Mouse (Mus musculus): ENCODE data around the gene Mybl2. TPM values are rescaled to one million over a fixed set of nuclear protein-coding genes. Genes with fewer than 3 reads are reported as not detected.

Gene Mybl2
- total RNA-seq, 4 experiments from 2014 or later, result 1.0 to 2.8 (median 1.8) TPM

GRCm38 (mm10) chr2:163071590-163071989 lies 17.1 kb downstream of the Mybl2 start:
- DNase-seq (ENCODE audit: low spot score in 2 of 2), result no peak

GRCm38 (mm10) chr2:163073023-163073757 lies 18.7 kb downstream of the Mybl2 start:
- no peak for DNase-seq (ENCODE audit: low spot score in 2 of 2)

DNA sequence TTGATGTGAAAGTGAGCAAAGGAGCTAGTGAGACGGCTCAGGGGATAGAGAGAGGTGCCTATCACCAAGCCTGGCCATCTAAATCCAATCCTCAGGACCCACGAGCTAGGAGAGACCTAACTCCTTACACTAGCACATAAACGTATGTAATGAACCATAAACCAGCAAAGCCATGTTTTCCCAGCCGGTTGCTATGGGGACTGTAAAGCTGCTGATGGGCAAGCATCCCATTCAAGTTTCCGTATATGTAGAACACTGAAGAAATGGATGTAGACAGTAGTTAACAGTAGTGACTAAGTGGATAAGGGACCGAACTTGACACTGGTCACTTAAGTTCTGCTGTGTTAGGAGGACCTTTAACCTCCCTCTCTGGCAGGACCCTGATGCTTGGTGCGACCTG lies 19.5 kb downstream of the Mybl2 start:
- no peak for DNase-seq (ENCODE audit: low spot score in 2 of 2)

GRCm38 (mm10) chr2:163074808-163075207 lies 20.3 kb downstream of the Mybl2 start:
- no peak for DNase-seq (ENCODE audit: low spot score in 2 of 2)

DNA sequence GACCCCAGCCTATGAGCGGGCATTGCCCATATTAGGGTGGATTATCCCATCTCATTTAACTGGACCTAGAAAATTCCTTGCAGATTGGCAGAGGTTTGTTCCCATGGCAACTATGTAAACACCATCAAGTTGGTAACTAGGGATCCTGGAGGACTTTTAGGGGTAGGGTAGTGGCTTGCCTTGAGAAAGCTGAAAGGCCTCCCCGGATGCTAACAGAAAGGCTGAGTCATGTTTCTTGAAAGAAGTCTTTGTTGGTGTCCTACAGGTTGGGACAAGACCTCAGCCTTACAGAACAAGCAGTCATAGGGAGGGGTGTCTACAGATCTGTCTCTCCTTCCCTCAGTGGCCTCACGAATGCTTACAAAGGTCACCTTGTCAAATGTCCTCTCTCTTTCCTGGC lies 20.7 kb downstream of the Mybl2 start:
- DNase-seq (ENCODE audit: low spot score in 2 of 2), result no peak

GRCm38 (mm10) chr2:163079041-163079440 lies 24.6 kb downstream of the Mybl2 start:
- no peak for DNase-seq (ENCODE audit: low spot score in 2 of 2)

DNA sequence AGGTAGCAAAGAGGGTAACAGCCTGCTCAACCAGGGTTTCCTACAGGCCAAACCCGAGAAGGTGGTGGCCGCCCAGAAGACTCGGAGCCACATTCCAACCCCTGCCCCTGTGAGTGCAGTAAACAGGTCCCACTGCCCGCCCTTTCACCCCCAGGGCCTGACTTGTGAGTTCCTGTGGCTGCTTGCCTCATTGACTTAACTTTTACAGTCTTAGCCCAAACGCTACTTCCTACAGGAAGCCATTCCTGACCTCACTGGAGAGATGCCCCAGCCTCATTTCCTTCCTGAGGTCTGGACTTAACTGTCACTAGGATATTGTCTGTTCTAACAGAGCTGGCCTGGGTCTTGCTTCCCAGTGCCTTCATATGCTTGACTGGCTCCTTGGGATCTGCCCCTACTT lies 28.1 kb downstream of the Mybl2 start:
- DNase-seq (ENCODE audit: low spot score in 2 of 2), result no peak

DNA sequence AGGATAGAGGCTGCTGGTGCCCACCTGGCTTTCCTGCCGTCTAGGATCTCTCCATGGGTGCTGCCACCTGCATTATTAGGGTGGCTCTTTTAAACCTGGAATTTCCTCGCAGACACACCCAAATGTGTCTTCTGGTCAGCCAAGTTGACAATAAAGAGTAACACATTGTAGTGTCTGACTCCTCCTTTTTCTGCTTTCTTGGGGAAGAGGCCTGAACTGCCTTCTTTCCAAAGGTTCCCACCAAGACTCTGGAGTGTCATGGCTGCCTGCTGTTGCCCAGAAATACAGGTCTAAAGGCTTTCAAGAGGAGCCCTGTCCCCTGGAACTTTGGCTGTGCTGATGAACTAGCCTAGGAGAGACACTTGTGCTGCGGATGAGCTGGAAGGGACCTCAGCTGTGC lies 30.0 kb downstream of the Mybl2 start:
- DNase-seq (ENCODE audit: low spot score in 2 of 2), result no peak

DNA sequence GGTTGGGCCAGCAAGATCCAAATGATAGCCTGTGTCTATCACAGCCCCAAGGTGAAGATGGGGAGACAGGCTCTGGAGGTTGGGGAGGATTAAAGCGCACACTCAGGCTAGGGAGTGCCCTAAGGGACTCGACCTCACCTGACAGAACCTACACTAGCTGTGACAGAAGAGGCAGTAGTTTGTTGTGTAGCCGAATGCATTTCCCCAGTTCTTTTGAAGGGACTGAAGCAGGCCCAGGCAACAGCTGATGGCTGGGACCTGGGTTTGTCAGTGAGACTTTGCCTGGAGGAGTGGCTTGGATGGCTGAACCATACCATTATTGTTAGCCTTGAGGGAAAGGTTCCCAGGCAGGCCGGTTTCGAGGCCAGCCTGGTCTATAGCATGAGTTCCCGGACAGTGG lies 30.6 kb downstream of the Mybl2 start:
- DNase-seq (ENCODE audit: low spot score in 2 of 2), result no peak

GRCm38 (mm10) chr2:163086561-163086960 lies 32.1 kb downstream of the Mybl2 start:
- DNase-seq (ENCODE audit: low spot score in 2 of 2), result no peak

DNA sequence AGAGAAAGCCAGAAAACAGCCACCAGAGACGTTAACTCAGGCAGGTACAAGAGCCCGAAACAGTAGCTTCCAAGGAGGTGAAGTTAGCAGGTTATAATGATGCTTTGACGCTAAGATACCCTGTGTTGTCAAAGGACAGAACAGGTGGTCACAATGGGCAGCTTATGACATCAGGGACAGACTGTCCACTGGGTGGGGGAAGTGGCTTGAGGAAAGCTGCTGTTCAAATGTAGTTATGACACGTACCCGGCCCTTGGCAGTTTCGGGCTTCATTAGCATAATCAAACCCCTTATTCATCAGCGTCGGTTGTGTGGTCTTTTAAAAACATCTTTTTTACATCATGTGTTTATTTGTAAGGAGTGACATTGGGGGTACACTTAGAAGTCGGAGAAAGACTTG lies 33.2 kb downstream of the Mybl2 start, which contains the start of gene Gtsf1l:
Gene Gtsf1l, minus strand, starts transcription at position 128 of the 400 bp plus-strand sequence.
- no peak for DNase-seq (ENCODE audit: low spot score in 2 of 2)

- no peak for DNase-seq (ENCODE audit: low spot score in 2 of 2)
Measured at GRCm38 (mm10) chr2:163089475-163090123, 35.1 kb downstream of the Mybl2 start.

DNA sequence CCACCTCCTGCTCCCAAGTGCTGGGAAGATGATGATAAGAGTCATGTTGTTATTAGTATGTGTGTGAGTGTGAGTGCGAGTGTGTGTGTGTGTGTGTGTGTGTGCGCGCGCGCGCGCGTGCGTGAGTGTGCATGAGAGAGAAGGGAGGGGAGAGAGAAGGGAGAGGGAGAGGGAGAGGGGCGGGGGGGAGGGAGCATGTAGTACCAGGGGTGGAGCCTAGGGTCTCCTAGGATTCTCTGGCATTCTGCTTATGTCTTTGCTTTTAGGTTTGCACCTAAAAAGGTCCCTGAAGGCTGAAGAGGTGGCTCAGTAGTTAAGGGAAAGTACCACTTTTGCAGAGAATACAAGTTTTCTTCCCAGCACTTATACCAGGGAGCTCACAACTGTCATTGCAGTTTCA lies 40.4 kb downstream of the Mybl2 start:
- DNase-seq (ENCODE audit: low spot score in 2 of 2), result no peak

GRCm38 (mm10) chr2:163095784-163096183 lies 41.3 kb downstream of the Mybl2 start:
- DNase-seq (ENCODE audit: low spot score in 2 of 2), result no peak

GRCm38 (mm10) chr2:163099919-163100318 lies 45.4 kb downstream of the Mybl2 start:
- DNase-seq (ENCODE audit: low spot score in 2 of 2), result no peak

DNA sequence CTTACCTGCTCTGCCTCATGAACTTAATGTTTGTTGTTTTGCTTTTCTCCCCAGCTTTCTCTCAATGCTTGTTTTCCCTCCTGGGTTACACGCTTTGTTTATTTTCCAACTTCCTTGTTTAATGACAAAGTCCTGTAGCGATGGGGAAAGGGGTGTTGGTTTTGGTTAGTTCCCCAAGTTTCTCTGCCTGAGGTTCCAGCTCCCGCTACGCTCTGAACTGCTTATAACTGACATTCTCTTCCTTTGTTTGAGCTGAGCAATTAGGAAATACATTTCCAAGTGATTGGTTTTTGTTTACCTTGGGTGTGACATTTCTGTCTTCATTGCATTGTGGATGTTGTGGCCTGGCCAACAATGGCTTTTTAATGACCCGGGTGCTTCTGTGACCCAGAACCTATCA lies 46.1 kb downstream of the Mybl2 start:
- DNase-seq (ENCODE audit: low spot score in 2 of 2), result no peak

GRCm38 (mm10) chr2:163101646-163102203 lies 47.2 kb downstream of the Mybl2 start:
- DNase-seq (ENCODE audit: low spot score in 2 of 2), result peak in 1 of 2 experiments; percentile 67

DNA sequence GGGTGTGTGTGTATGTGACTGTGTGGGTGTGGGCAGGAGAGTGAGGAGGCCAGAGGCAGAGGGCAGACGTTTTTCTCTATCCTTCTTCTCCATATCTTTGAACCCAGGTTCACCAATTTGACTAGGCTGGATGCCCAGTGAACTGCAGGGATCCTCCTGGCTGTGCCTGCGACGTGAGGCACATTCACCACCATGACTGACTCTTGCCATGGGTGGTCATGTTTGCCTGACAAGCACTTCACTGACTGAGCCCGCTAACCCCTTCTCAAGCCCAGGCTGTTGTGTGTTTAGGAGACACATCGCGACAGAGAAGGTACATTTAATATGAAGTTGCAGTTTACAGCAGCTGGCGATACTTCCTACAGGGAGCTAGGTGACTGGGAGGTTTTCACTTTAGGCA lies 47.7 kb downstream of the Mybl2 start:
- DNase-seq (ENCODE audit: low spot score in 2 of 2), result no peak

GRCm38 (mm10) chr2:163102900-163103653 lies 48.6 kb downstream of the Mybl2 start:
- DNase-seq (ENCODE audit: low spot score in 2 of 2), result no peak

- no peak for DNase-seq (ENCODE audit: low spot score in 2 of 2)
Measured at GRCm38 (mm10) chr2:163104086-163104770, 49.7 kb downstream of the Mybl2 start.

DNA sequence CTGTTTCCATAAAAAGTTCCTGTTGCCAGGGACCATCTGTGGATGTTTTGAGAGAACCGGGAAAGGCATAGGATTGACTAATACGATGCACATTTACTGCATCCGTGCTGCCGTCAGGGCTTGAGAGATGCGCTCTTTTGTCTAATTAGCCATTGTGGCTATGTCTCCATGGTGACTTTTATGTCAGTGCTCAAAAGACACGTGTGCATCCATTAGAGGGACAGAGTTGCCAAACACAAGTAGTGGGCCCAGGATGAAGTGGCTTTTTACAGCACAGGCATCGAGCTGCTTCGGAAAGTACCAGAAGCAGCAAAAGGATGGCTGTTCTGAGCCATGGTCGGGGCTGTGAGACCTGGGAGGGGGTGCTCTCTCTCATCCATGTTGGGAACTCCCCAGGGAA lies 53.9 kb downstream of the Mybl2 start:
- DNase-seq (ENCODE audit: low spot score in 2 of 2), result no peak
